Mouse (Mus musculus) CH12.LX (cell line): ENCODE results near the gene Cyp39a1. TPM values are rescaled to one million over a fixed set of nuclear protein-coding genes. Genes with fewer than 3 reads are reported as not detected.

Experiments
- DNase-seq: peaks from one replicate; pipeline ENCODE4 v3.0.0-alpha.2; 2013; ENCODE audit errors: extremely low read depth
- H3K27ac ChIP-seq: 2 replicates; pipeline ENCODE4 v1.5.1; 2012; ENCODE audit warnings: low read depth, mild to moderate bottlenecking, control low read depth, moderate library complexity; ENCODE audit not compliant: insufficient read depth
- H3K27me3 ChIP-seq: replicated peaks from 2 replicates; pipeline ENCODE3; 2012; ENCODE audit warnings: inconsistent platforms
- H3K36me3 ChIP-seq, 2 experiments: replicated peaks in 1 of 2; 2 replicates each; pipeline versions ENCODE3 to v1.6.1; 2012; ENCODE audit warnings: inconsistent platforms in 1 of 2, low read length in 1 of 2, mild to moderate bottlenecking in 1 of 2, mixed read lengths in 1 of 2, moderate library complexity in 1 of 2; ENCODE audit not compliant: control insufficient read depth in 1 of 2, insufficient read depth in 1 of 2
- H3K4me1 ChIP-seq, 2 experiments: 2 replicates each; pipeline ENCODE4 v1.6.1; 2012; ENCODE audit warnings: inconsistent platforms in 1 of 2, moderate library complexity in 1 of 2; ENCODE audit not compliant: insufficient read depth in 2 of 2, control insufficient read depth in 1 of 2
- H3K4me2 ChIP-seq: 2 replicates; pipeline ENCODE4 v1.6.1; 2012; ENCODE audit warnings: low read depth, mild to moderate bottlenecking, control low read depth; ENCODE audit not compliant: poor library complexity, insufficient read depth, severe bottlenecking
- H3K4me3 ChIP-seq, 3 experiments: fragments of 150-350 bp in 1 of 3; sonication (generic) in 1 of 3; replicated peaks in 1 of 3; 2 replicates each; pipeline versions ENCODE3 to v1.5.1; 2011 to 2012; ENCODE audit warnings: low read depth in 2 of 3, low read length in 2 of 3, mild to moderate bottlenecking in 2 of 3, moderate library complexity in 2 of 3, control low read depth in 1 of 3, improper control_type of control experiment in 1 of 3, inconsistent platforms in 1 of 3, mixed read lengths in 1 of 3; ENCODE audit not compliant: poor library complexity in 1 of 3
- H3K79me2 ChIP-seq: replicated peaks from 2 replicates; pipeline ENCODE4 v1.6.1; 2012; ENCODE audit warnings: mild to moderate bottlenecking, moderate library complexity; ENCODE audit not compliant: control insufficient read depth, poor library complexity, insufficient read depth, severe bottlenecking; ENCODE audit errors: extremely low read depth
- H3K9ac ChIP-seq: 2 replicates; pipeline ENCODE4 v1.6.1; 2012; ENCODE audit warnings: low read depth, mild to moderate bottlenecking, control low read depth, moderate library complexity; ENCODE audit not compliant: insufficient read depth
- H3K9me3 ChIP-seq: replicated peaks from 2 replicates; pipeline ENCODE3; 2012; ENCODE audit warnings: low read length, inconsistent platforms, mixed read lengths
- CTCF ChIP-seq, 2 experiments: IDR thresholded peaks in 1 of 2; conservative IDR thresholded peaks in 1 of 2; 2 replicates each; pipeline ENCODE4 v1.5.1; 2011 to 2012; ENCODE audit warnings: low read depth in 2 of 2, low read length in 2 of 2, improper control_type of control experiment in 1 of 2, inconsistent platforms in 1 of 2, mild to moderate bottlenecking in 1 of 2, moderate library complexity in 1 of 2
- ELF1 ChIP-seq: IDR thresholded peaks from 2 replicates; pipeline ENCODE4 v1.6.1; 2014; ENCODE audit warnings: low read depth, mild to moderate bottlenecking, inconsistent platforms, low read length, improper control_type of control experiment
- HCFC1 ChIP-seq: IDR thresholded peaks from 2 replicates; pipeline ENCODE4 v1.6.1; 2012; ENCODE audit warnings: low read depth, mild to moderate bottlenecking, inconsistent platforms, low read length, improper control_type of control experiment
- JUN ChIP-seq: IDR thresholded peaks from 2 replicates; pipeline ENCODE4 v1.6.1; 2011; ENCODE audit warnings: low read depth, mild to moderate bottlenecking, low read length, improper control_type of control experiment, moderate library complexity; ENCODE audit not compliant: insufficient read depth
- JUND ChIP-seq: conservative IDR thresholded peaks from 2 replicates; pipeline ENCODE4 v1.6.1; 2011; ENCODE audit warnings: low read depth, low read length, improper control_type of control experiment
- MEF2A ChIP-seq: IDR thresholded peaks from 2 replicates; pipeline ENCODE4 v1.6.1; 2014; ENCODE audit warnings: low read depth, mild to moderate bottlenecking, inconsistent platforms, low read length, improper control_type of control experiment, borderline replicate concordance
- MYC ChIP-seq: IDR thresholded peaks from 2 replicates; pipeline ENCODE4 v1.6.1; 2011; ENCODE audit warnings: low read depth, mild to moderate bottlenecking, improper control_type of control experiment, low read length
- POLR2AphosphoS2 ChIP-seq: IDR thresholded peaks from 2 replicates; pipeline ENCODE4 v1.6.1; 2011; ENCODE audit warnings: low read depth, low read length, improper control_type of control experiment
- RAD21 ChIP-seq: IDR thresholded peaks from 2 replicates; pipeline ENCODE4 v1.6.1; 2011; ENCODE audit warnings: low read depth, mild to moderate bottlenecking, low read length, improper control_type of control experiment, moderate library complexity
- SMC3 ChIP-seq: IDR thresholded peaks from 2 replicates; pipeline ENCODE4 v1.6.1; 2011; ENCODE audit warnings: low read depth, low read length, improper control_type of control experiment
- USF1 ChIP-seq: IDR thresholded peaks from 2 replicates; pipeline ENCODE4 v1.6.1; 2014; ENCODE audit warnings: low read depth, mild to moderate bottlenecking, inconsistent platforms, low read length, improper control_type of control experiment
- USF2 ChIP-seq: conservative IDR thresholded peaks from 2 replicates; pipeline ENCODE4 v1.6.1; 2011; ENCODE audit warnings: low read depth, low read length, improper control_type of control experiment
- ZC3H11A ChIP-seq: IDR thresholded peaks from 2 replicates; pipeline ENCODE4 v1.6.1; 2012; ENCODE audit warnings: low read depth, mild to moderate bottlenecking, inconsistent platforms, low read length, improper control_type of control experiment
- ZKSCAN1 ChIP-seq: IDR thresholded peaks from 2 replicates; pipeline ENCODE4 v1.6.1; 2012; ENCODE audit warnings: low read depth, inconsistent platforms, low read length, improper control_type of control experiment, borderline replicate concordance
- dilution Hi-C: fragments of 300-500 bp; cut with MboI; formaldehyde crosslinking; loops from 2 replicates; pipeline ENCODE4 v1.14.3; 2020; ENCODE audit warnings: low sequenced_read_pairs; ENCODE audit not compliant: extremely low pct_unique_long_range_greater_than_20kb, extremely low pct_ligation_motif_present
- in situ Hi-C: fragments of 300-500 bp; cut with MboI; formaldehyde crosslinking; loops from 3 replicates; pipeline ENCODE4 v1.14.3; 2019; ENCODE audit warnings: low sequenced_read_pairs, low pct_ligation_motif_present, low pct_unique_long_range_greater_than_20kb, mixed read lengths
- polyA plus RNA-seq: library from polyadenylated mRNA; unstranded; fragments of >175 nt; gene quantifications from 2 replicates; pipeline ENCODE4 v1.2.1, GENCODE M21; 2012; ENCODE audit warnings: low read depth; ENCODE audit not compliant: insufficient read length
- total RNA-seq, 2 experiments: library from RNA; depleted of rRNA; stranded (reverse); fragments of 300-350 nt in 1 of 2; fragments of >200 nt in 1 of 2; gene quantifications; 2 replicates each; pipeline ENCODE4 v1.2.3; 2012 to 2014

The Cyp39a1 gene
- total and polyA plus RNA-seq, 3 experiments = 0.04 to 0.43 (median 0.16) TPM

DNA sequence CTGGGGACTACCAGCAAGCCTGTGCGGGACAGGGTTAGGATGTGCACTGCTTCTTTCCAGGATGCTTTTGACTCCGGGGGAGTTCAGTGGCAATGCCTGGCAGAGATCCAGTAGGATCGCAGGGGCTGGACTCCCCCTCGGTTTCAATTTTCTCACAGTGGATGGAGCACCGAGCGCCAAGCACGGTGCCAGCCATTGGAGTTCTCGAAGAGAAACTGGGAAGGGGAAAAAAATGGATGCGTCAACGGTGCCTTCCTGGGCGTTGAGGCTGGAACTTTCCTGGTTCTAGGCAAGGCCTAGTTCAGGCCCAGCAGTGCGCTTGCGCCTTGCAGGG lies 36.8 kb upstream of the Cyp39a1 start:
- no peak overlapping the region for H3K4me3 ChIP-seq
- H3K9me3 ChIP-seq = peaks cover 54% of the 10 kb centered on the region
- DNase-seq = no peak
- H3K4me1 ChIP-seq = no peaks in the 10 kb centered on the region
- H3K27me3 ChIP-seq = no peaks in the 10 kb centered on the region
- dilution Hi-C loops = no loop called here
- in situ Hi-C loops = no loop called here
- no peak overlapping the region for H3K4me2 ChIP-seq
- H3K36me3 ChIP-seq = no peaks in the 10 kb centered on the region
- H3K9ac ChIP-seq = no peak overlapping the region
- no peak overlapping the region for H3K27ac ChIP-seq
- no peaks in the 10 kb centered on the region for H3K79me2 ChIP-seq
- TF ChIP-seq ELF1 (no peak), ZC3H11A (no peak), POLR2AphosphoS2 (no peak), HCFC1 (no peak), JUN (no peak), USF1 (no peak)

- no peak for DNase-seq
- Histone ChIP-seq H3K4me3 (no peak overlapping the region), H3K27me3 (no peaks in the 10 kb centered on the region), H3K4me1 (no peaks in the 10 kb centered on the region), H3K79me2 (no peaks in the 10 kb centered on the region), H3K9me3 (peaks cover 27% of the 10 kb centered on the region), H3K27ac (no peak overlapping the region), H3K36me3 (no peaks in the 10 kb centered on the region), H3K9ac (no peak overlapping the region)
- dilution Hi-C loops (no loop called here), in situ Hi-C loops (no loop called here)
- TF ChIP-seq RAD21 = no peak
- no peak for TF ChIP-seq JUN
- TF ChIP-seq USF2 = no peak
- TF ChIP-seq JUND = no peak
- TF ChIP-seq ZKSCAN1 = no peak
- TF ChIP-seq MYC = no peak
- TF ChIP-seq, all 38 proteins: peak for 0
- no peak overlapping the region for H3K4me2 ChIP-seq
Measured at GRCm38 (mm10) chr17:43637146-43637545, 30.1 kb upstream of the Cyp39a1 start.

DNA sequence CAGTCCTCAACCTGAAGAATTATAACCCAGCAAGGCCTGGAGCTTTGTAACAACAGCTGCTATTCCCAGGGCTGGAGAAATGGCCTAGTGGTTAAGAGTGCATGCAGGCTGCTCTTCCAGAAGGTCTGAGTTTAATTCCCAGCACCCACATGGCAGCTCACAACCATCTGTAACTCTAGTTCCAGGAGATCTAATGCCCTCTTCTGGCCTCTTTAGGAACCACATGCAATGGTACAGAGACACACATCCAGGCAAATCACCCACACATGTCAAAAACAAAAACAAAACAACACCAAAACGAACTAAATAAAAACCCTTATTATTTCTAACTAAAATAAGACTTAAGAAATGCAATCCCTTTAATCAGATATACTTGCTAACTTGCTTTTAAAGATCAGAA lies 26.4 kb upstream of the Cyp39a1 start:
- TF ChIP-seq CTCF (conservative IDR thresholded peaks at IDR 0.05 in 1 of 2, IDR thresholded peaks at IDR 0.05 in 1 of 2; ENCODE audit: low read depth in 2 of 2, low read length in 2 of 2) = no peak
- no peak for TF ChIP-seq MEF2A
- TF ChIP-seq SMC3 = no peak
- Histone ChIP-seq H3K27ac (no peak overlapping the region), H3K9ac (no peak overlapping the region), H3K79me2 (no peaks in the 10 kb centered on the region), H3K4me1 (no peaks in the 10 kb centered on the region), H3K4me3 (no peak overlapping the region), H3K36me3 (no peaks in the 10 kb centered on the region), H3K27me3 (no peaks in the 10 kb centered on the region), H3K4me2 (no peak overlapping the region), H3K9me3 (peaks cover 41% of the 10 kb centered on the region)
- in situ Hi-C loops = no loop called here
- DNase-seq = no peak
- dilution Hi-C loops = no loop called here
